Mouse (Mus musculus): Measurements from ENCODE around the gene Mllt1.

GRCm38 (mm10) chr17:56895368-56895918, 39.8 kb downstream of the Mllt1 start:
- TF ChIP-seq CTCF (IDR thresholded peaks at IDR 0.05; ENCODE audit: borderline replicate concordance, insufficient read depth, low read length) (no peak), POLR2A (IDR thresholded peaks at IDR 0.05; ENCODE audit: low read depth, low read length) (no peak)
